Mouse (Mus musculus): ENCODE data around the gene Ppp2ca. TPM values are rescaled to one million over a fixed set of nuclear protein-coding genes. Genes with fewer than 3 reads are reported as not detected.

The Ppp2ca gene
- polyA plus RNA-seq, 1 experiment from 2014 or later: 143 TPM

- 59% methylated on average over 19 of the region's 19 CpGs for WGBS
- no peak for ATAC-seq (ENCODE audit: low FRiP score, low read depth)
- H3K27ac ChIP-seq: no peak overlapping the region
These were observed 22.5 kb upstream of the Ppp2ca start for GRCm38 (mm10) chr11:52075794-52076633.

DNA sequence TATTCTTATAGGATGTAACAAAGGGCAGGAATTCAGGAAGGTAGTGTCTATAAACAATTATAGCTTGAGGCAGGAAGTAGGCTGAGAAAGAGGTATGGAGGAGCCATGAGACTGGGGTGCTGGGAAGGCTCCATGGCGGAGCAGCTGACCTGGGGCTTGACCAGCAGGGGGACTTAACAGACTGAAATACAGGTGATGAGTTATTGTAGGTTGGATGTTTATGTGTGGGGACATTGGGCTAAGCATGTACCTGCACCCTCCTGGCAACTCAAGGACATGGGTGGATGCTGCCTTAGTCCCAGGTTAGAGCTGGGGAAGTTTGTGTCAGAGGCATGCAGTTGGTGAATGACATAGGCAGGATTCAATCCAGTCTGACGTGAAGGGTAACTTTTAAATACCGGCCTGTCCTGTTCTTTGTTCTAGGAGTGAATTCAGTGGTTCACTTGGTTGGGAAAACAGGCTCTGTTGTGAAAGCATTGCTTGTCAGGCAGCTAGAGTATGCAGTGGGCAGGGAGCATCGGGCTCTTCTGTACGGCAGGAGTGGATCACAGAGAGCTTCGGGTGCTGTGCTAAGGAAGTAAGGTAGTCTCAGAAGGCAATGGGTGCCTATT is 21.6 kb upstream of the Ppp2ca start:
- WGBS: 87% methylated on average over 6 of the region's 6 CpGs
- no peak for ATAC-seq (ENCODE audit: low FRiP score, low read depth)

More at GRCm38 (mm10) chr11:52075794-52076633, 22.5 kb upstream of the Ppp2ca start:
- Histone ChIP-seq H3K9me3 (no peaks in the 10 kb centered on the region), H3K27me3 (replicated peaks) (no peaks in the 10 kb centered on the region), H3K4me2 (replicated peaks) (no peak overlapping the region), H3K4me3 (no peak overlapping the region), H3K9ac (no peak overlapping the region), H3K36me3 (no peaks in the 10 kb centered on the region), H3K4me1 (peaks cover 10% of the 10 kb centered on the region)

GRCm38 (mm10) chr11:52077939-52078338 is 20.5 kb upstream of the Ppp2ca start:
- H3K9ac ChIP-seq: no peak overlapping the region
- 89% methylated on average over 4 of the region's 4 CpGs for WGBS

More for the DNA sequence above, 21.6 kb upstream of the Ppp2ca start:
- peaks cover 10% of the 10 kb centered on the region for H3K4me1 ChIP-seq
- no peak overlapping the region for H3K9ac ChIP-seq
- H3K27me3 ChIP-seq (replicated peaks): no peaks in the 10 kb centered on the region
- H3K27ac ChIP-seq: no peak overlapping the region
- no peak overlapping the region for H3K4me2 ChIP-seq (replicated peaks)
- H3K4me3 ChIP-seq: no peak overlapping the region
- no peaks in the 10 kb centered on the region for H3K36me3 ChIP-seq
- H3K9me3 ChIP-seq: no peaks in the 10 kb centered on the region

DNA sequence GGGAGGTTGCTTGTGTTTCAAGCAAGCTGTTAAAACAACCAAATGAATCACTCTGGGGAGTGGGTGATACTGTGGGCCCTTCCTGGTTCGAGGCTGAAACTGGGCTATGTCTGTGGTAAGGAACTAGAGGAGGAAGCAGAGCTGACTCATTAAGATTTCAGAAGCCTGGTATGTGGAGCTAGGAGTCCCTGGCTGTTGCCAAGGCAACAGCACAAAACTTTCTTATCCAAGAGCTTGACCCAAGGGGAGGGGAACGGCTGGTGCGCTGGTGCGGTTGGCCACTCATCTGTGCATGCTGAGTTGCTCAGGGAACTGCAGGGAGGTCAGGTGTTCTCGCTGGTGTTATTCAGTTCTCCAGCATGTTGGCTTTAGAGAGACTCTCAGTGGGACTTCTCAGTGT is 18.5 kb upstream of the Ppp2ca start:
- no peaks in the 10 kb centered on the region for H3K27me3 ChIP-seq (replicated peaks)
- no peak overlapping the region for H3K4me3 ChIP-seq
- peaks cover 10% of the 10 kb centered on the region for H3K4me1 ChIP-seq
- H3K4me2 ChIP-seq (replicated peaks): no peak overlapping the region
- no peak overlapping the region for H3K27ac ChIP-seq
- WGBS: 23% methylated on average over 5 of the region's 5 CpGs
- ATAC-seq (ENCODE audit: low FRiP score, low read depth): no peak
- no peaks in the 10 kb centered on the region for H3K36me3 ChIP-seq
- H3K9ac ChIP-seq: no peak overlapping the region
- H3K9me3 ChIP-seq: no peaks in the 10 kb centered on the region

More at GRCm38 (mm10) chr11:52077939-52078338, 20.5 kb upstream of the Ppp2ca start:
- no peak overlapping the region for H3K4me2 ChIP-seq (replicated peaks)
- H3K4me1 ChIP-seq: peaks cover 10% of the 10 kb centered on the region
- ATAC-seq (ENCODE audit: low FRiP score, low read depth): no peak
- no peak overlapping the region for H3K4me3 ChIP-seq
- no peaks in the 10 kb centered on the region for H3K9me3 ChIP-seq
- no peak overlapping the region for H3K27ac ChIP-seq
- H3K36me3 ChIP-seq: no peaks in the 10 kb centered on the region
- no peaks in the 10 kb centered on the region for H3K27me3 ChIP-seq (replicated peaks)

- Histone ChIP-seq H3K4me2 (replicated peaks) (no peak overlapping the region), H3K36me3 (no peaks in the 10 kb centered on the region), H3K4me3 (no peak overlapping the region), H3K9ac (no peak overlapping the region), H3K27me3 (replicated peaks) (no peaks in the 10 kb centered on the region), H3K27ac (no peak overlapping the region), H3K9me3 (no peaks in the 10 kb centered on the region), H3K4me1 (peaks cover 10% of the 10 kb centered on the region)
- ATAC-seq (ENCODE audit: low FRiP score, low read depth): no peak
- WGBS: 89% methylated on average over 2 of the region's 2 CpGs
These were observed 17.8 kb upstream of the Ppp2ca start for GRCm38 (mm10) chr11:52080656-52081055.

GRCm38 (mm10) chr11:52085857-52086203 is 12.7 kb upstream of the Ppp2ca start:
- no peaks in the 10 kb centered on the region for H3K36me3 ChIP-seq
- no peaks in the 10 kb centered on the region for H3K27me3 ChIP-seq (replicated peaks)
- no peak for ATAC-seq (ENCODE audit: low FRiP score, low read depth)
- no peak overlapping the region for H3K9ac ChIP-seq
- H3K27ac ChIP-seq: no peak overlapping the region
- 73% methylated on average over 4 of the region's 4 CpGs for WGBS
- no peak overlapping the region for H3K4me3 ChIP-seq
- no peaks in the 10 kb centered on the region for H3K9me3 ChIP-seq
- H3K4me2 ChIP-seq (replicated peaks): 0 out of 2 replicates have a peak overlapping the region, but pooled peaks have one; percentile 6
- no peaks in the 10 kb centered on the region; the same call in 1 of the 2 replicates for H3K4me1 ChIP-seq

DNA sequence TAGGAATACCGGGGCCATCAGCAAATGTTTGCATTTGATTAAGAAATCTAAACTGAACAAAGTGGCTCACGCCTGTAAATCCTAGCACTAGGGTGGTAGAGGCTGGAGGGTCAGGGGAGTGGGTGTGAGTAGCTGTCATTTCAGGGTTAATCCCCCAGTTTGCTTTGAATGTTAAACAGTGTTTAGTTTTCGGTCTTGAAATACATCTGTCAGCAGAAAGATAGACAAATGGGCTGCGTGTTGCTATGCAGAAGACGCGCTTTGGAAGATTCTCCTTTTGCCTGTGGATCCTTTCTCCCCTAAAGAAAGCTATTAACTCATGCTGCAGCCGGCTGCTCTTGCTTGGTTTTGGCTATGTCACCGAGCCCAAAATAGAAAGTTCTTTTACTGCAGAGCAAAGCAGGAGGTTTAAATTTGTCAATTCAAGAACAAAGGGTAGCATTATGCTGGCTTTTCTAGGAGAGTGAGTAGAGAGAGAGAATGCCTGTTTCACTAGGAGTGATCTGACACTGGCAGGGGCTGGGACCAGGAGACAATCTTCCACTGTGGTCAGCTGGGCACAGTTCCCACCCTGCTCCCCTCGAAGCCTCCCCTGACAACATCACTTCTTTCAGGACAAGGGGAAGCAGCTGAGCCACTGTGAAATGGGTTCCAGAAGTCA is 12.1 kb upstream of the Ppp2ca start:
- no peaks in the 10 kb centered on the region for H3K27me3 ChIP-seq (replicated peaks)
- WGBS: 50% methylated on average over 9 of the region's 9 CpGs
- ATAC-seq (ENCODE audit: low FRiP score, low read depth): no peak
- no peaks in the 10 kb centered on the region for H3K36me3 ChIP-seq
- no peaks in the 10 kb centered on the region for H3K9me3 ChIP-seq
- H3K9ac ChIP-seq: no peak overlapping the region
- H3K4me1 ChIP-seq: no peaks in the 10 kb centered on the region; the same call in 1 of the 2 replicates
- 0 out of 2 replicates have a peak overlapping the region, but pooled peaks have one; percentile 6 for H3K4me2 ChIP-seq (replicated peaks)
- H3K4me3 ChIP-seq: no peak overlapping the region
- peak overlapping the region; percentile 10; the same call in 1 of the 2 replicates for H3K27ac ChIP-seq

DNA sequence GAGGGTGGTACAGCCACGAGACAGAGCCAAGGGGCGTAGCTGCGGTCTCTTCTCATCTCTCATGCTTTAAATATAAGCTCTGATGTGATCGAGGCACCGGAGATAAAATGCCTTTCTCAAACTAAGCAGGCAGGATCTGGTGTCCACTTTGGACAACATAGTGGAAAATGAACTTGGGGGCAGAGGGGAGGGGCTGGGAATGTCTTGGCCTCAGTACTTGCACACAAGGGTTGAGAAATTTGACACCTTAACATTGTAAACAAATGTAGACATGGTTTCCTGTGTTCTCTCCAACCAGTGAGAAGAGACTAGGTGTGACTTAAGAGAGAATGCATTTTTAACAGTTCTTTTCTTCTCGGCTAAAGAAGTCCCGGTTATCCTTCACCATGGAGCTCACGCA is 9.2 kb upstream of the Ppp2ca start:
- H3K4me3 ChIP-seq: no peak overlapping the region
- no peaks in the 10 kb centered on the region for H3K27me3 ChIP-seq (replicated peaks)
- no peak overlapping the region for H3K9ac ChIP-seq
- H3K4me2 ChIP-seq (replicated peaks): no peak overlapping the region
- WGBS: 80% methylated on average over 8 of the region's 8 CpGs
- H3K9me3 ChIP-seq: no peaks in the 10 kb centered on the region
- H3K4me1 ChIP-seq: no peaks in the 10 kb centered on the region; the same call in 1 of the 2 replicates
- H3K27ac ChIP-seq: no peak overlapping the region
- ATAC-seq (ENCODE audit: low FRiP score, low read depth): no peak
- no peaks in the 10 kb centered on the region for H3K36me3 ChIP-seq

- H3K4me3 ChIP-seq: no peak overlapping the region
- no peak overlapping the region for H3K4me2 ChIP-seq (replicated peaks)
- H3K27me3 ChIP-seq (replicated peaks): no peaks in the 10 kb centered on the region
- ATAC-seq (ENCODE audit: low FRiP score, low read depth): no peak
- H3K4me1 ChIP-seq: no peaks in the 10 kb centered on the region; the same call in 1 of the 2 replicates
- H3K36me3 ChIP-seq: no peaks in the 10 kb centered on the region
- 88% methylated on average over 9 of the region's 9 CpGs for WGBS
- no peak overlapping the region for H3K9ac ChIP-seq
- no peak overlapping the region for H3K27ac ChIP-seq
- H3K9me3 ChIP-seq: no peaks in the 10 kb centered on the region
These were observed 7.2 kb upstream of the Ppp2ca start for GRCm38 (mm10) chr11:52091261-52091660.

- Histone ChIP-seq H3K4me3 (no peak overlapping the region), H3K27me3 (replicated peaks) (no peaks in the 10 kb centered on the region), H3K4me1 (peaks cover 9% of the 10 kb centered on the region; the same call in 1 of the 2 replicates), H3K27ac (no peak overlapping the region), H3K9me3 (no peaks in the 10 kb centered on the region), H3K9ac (no peak overlapping the region), H3K36me3 (no peaks in the 10 kb centered on the region), H3K4me2 (replicated peaks) (no peak overlapping the region)
- 74% methylated on average over 5 of the region's 5 CpGs for WGBS
- no peak for ATAC-seq (ENCODE audit: low FRiP score, low read depth)
These were observed 3.9 kb upstream of the Ppp2ca start for GRCm38 (mm10) chr11:52094568-52094967.

- Histone ChIP-seq H3K4me1 (peaks cover 28% of the 10 kb centered on the region), H3K36me3 (no peaks in the 10 kb centered on the region), H3K4me2 (replicated peaks) (no peak overlapping the region), H3K9me3 (no peaks in the 10 kb centered on the region), H3K9ac (no peak overlapping the region), H3K27ac (no peak overlapping the region), H3K27me3 (replicated peaks) (no peaks in the 10 kb centered on the region), H3K4me3 (no peak overlapping the region)
- WGBS: 82% methylated on average over 3 of the region's 3 CpGs
- ATAC-seq (ENCODE audit: low FRiP score, low read depth): no peak
These were observed 1.5 kb upstream of the Ppp2ca start for GRCm38 (mm10) chr11:52097016-52097415.

DNA sequence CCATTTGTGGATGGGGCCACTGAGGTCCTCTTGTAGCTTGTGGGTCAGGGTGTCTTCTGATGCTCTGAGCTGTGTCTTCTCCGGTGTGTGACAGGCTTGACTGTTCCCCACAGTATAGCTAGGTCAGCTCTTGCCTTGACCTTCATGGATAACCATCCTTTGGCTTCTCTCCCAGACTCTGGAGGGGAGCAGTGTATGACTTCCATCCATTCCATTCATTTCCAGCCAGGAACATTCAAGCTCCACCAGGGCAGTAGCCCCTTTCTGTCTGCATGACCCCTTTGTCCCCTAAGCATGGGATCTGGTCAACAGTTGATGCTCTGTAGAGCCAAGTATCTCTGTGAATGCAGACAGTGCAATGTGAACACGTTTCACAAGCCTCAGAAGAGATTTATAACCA is 885 bp upstream of the Ppp2ca start:
- Histone ChIP-seq H3K36me3 (no peaks in the 10 kb centered on the region), H3K4me2 (replicated peaks) (peak overlapping the region; percentile 91), H3K27ac (no peak overlapping the region), H3K4me1 (peaks cover 29% of the 10 kb centered on the region), H3K27me3 (replicated peaks) (no peaks in the 10 kb centered on the region), H3K4me3 (no peak overlapping the region), H3K9me3 (no peaks in the 10 kb centered on the region), H3K9ac (peak overlapping the region; percentile 100; the same call in 1 of the 2 replicates)
- WGBS: 76% methylated on average over 2 of the region's 2 CpGs
- ATAC-seq (ENCODE audit: low FRiP score, low read depth): no peak
